Mouse (Mus musculus) small intestine, adult 2 months (tissue): Measurements from ENCODE around the gene Morn5.

Experiments
- CTCF ChIP-seq: fragments of 200-500 bp; IDR thresholded peaks from 2 replicates; pipeline ENCODE4 v1.5.1; 2012; ENCODE audit warnings: low read depth, mild to moderate bottlenecking, control low read depth, inconsistent platforms, low read length, moderate library complexity, mixed read lengths; ENCODE audit not compliant: insufficient replicate concordance, insufficient read length; ENCODE audit errors: extremely low read depth
- POLR2A ChIP-seq: fragments of 200-500 bp; IDR thresholded peaks from 2 replicates; pipeline ENCODE4 v1.6.1; 2012; ENCODE audit warnings: low read depth, mild to moderate bottlenecking, control low read depth, inconsistent platforms, low read length, moderate library complexity

GRCm38 (mm10) chr2:36099739-36100138, 50.5 kb downstream of the Morn5 start:
- TF ChIP-seq CTCF, result no peak
- no peak for TF ChIP-seq POLR2A
